Mouse (Mus musculus): ENCODE data around the gene Nav2. TPM values are rescaled to one million over a fixed set of nuclear protein-coding genes. Genes with fewer than 3 reads are reported as not detected.

The Nav2 gene
- total and polyA plus RNA-seq, 3 experiments = 2.0 to 2.7 TPM; not detected in 1

- Histone ChIP-seq H3K27ac (ENCODE audit: control insufficient read depth, low read depth, low read length) (no peak overlapping the region), H3K27me3 (ENCODE audit: control insufficient read depth in 1 of 2, insufficient read depth in 2 of 2, low read length in 2 of 2) (no peaks in the 10 kb centered on the region), H3K79me2 (ENCODE audit: control insufficient read depth, insufficient read depth, low read length, poor library complexity) (no peaks in the 10 kb centered on the region), H3K36me3 (ENCODE audit: control insufficient read depth in 1 of 2, insufficient read depth in 2 of 2, low read length in 2 of 2) (peaks cover 0 to 3% of the 10 kb centered on the region in 2 experiments; a peak in 2 of 4 replicates), H3K9me3 (replicated peaks; ENCODE audit: insufficient read depth, low read length) (no peaks in the 10 kb centered on the region), H3K4me1 (ENCODE audit: control insufficient read depth in 1 of 2, insufficient read depth in 2 of 2, low read length in 2 of 2) (peaks cover 2 to 3% of the 10 kb centered on the region in 2 experiments; a peak in 2 of 4 replicates), H3K9ac (ENCODE audit: control insufficient read depth, low read depth, low read length, poor library complexity, severe bottlenecking) (no peak overlapping the region), H3K4me3 (ENCODE audit: control insufficient read depth in 1 of 2, insufficient read depth in 1 of 2, low read depth in 2 of 2, low read length in 2 of 2) (no peak overlapping the region)
- DNase-seq (ENCODE audit: low read depth, low spot score) = no peak
- TF ChIP-seq SMC3 (IDR thresholded peaks at IDR 0.05; ENCODE audit: low read depth, low read length) (no peak), USF2 (IDR thresholded peaks at IDR 0.05; ENCODE audit: borderline replicate concordance in 1 of 2, insufficient read depth in 1 of 2, low read depth in 1 of 2, low read length in 2 of 2) (no peak), TBP (IDR thresholded peaks at IDR 0.05; ENCODE audit: low read depth, low read length) (no peak), HCFC1 (IDR thresholded peaks at IDR 0.05; ENCODE audit: low read depth, low read length) (no peak), GABPA (IDR thresholded peaks at IDR 0.05; ENCODE audit: low read depth, low read length) (no peak), POLR2AphosphoS2 (IDR thresholded peaks at IDR 0.05; ENCODE audit: low read length) (no peak), EP300 (IDR thresholded peaks at IDR 0.05; ENCODE audit: low read depth in 1 of 2, low read length in 2 of 2) (no peak), MXI1 (IDR thresholded peaks at IDR 0.05; ENCODE audit: low read depth, low read length) (no peak), ELF1 (IDR thresholded peaks at IDR 0.05; ENCODE audit: low read depth, low read length) (no peak), MAFK (IDR thresholded peaks at IDR 0.05; ENCODE audit: borderline replicate concordance, low read depth, low read length) (no peak), MYB (IDR thresholded peaks at IDR 0.05; ENCODE audit: low read depth, low read length) (no peak), CHD2 (IDR thresholded peaks at IDR 0.05; ENCODE audit: low read length) (no peak), GATA1 (IDR thresholded peaks at IDR 0.05; ENCODE audit: low read depth, low read length) (no peak), BHLHE40 (IDR thresholded peaks at IDR 0.05; ENCODE audit: borderline replicate concordance, low read depth, low read length) (no peak)
These were observed 453.1 kb downstream of the Nav2 start for GRCm38 (mm10) chr7:49361465-49362090.

DNA sequence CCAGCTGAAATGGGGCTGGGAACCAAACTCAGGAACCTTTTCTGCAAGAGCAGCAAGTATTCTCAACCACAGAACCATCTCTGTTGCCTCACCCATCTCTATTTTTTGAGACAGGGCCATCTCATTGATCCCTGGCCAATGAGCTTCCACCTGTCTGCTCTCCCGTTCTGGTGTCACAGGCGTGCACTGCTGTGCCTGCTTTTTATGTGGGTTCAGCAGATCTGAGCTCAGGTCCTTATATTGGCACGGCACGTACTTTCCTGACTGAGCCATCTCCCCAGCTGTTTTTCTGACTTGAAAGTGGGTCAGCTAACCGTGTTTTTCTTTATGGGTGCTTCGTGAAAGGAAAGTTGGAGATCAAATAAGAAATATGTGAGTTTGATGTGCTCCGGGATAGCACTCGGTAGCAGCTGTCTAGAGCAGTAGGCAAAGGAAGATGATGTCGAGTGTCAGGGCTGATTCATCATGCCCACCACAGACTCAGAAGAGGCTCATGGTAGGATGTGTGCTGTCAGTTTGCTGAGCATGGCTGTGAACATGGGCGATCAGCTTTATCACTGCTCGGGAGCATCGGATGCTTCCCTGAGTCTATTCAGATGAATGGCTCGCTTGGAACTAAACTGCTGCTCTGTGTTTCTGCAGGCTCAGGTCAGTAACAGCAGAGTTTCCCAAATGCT lies 456.1 kb downstream of the Nav2 start:
- no peaks in the 10 kb centered on the region for H3K79me2 ChIP-seq (ENCODE audit: control insufficient read depth, insufficient read depth, low read length, poor library complexity)
- H3K36me3 ChIP-seq (ENCODE audit: control insufficient read depth in 1 of 2, insufficient read depth in 2 of 2, low read length in 2 of 2) = peaks cover 0 to 6% of the 10 kb centered on the region in 2 experiments; a peak in 2 of 4 replicates
- H3K27me3 ChIP-seq (ENCODE audit: control insufficient read depth in 1 of 2, insufficient read depth in 2 of 2, low read length in 2 of 2) = no peaks in the 10 kb centered on the region
- H3K9me3 ChIP-seq (replicated peaks; ENCODE audit: insufficient read depth, low read length) = no peaks in the 10 kb centered on the region
- peaks cover 3 to 10% of the 10 kb centered on the region in 2 experiments; a peak in 3 of 4 replicates for H3K4me1 ChIP-seq (ENCODE audit: control insufficient read depth in 1 of 2, insufficient read depth in 2 of 2, low read length in 2 of 2)
- no peak for TF ChIP-seq CHD2 (IDR thresholded peaks at IDR 0.05; ENCODE audit: low read length)
- no peak for TF ChIP-seq USF1 (IDR thresholded peaks at IDR 0.05; ENCODE audit: low read depth, low read length)
- TF ChIP-seq RCOR1 (IDR thresholded peaks at IDR 0.05; ENCODE audit: low read depth, low read length) = no peak
- TF ChIP-seq EP300 (IDR thresholded peaks at IDR 0.05; ENCODE audit: low read depth in 1 of 2, low read length in 2 of 2) = no peak
- TF ChIP-seq TCF12 (IDR thresholded peaks at IDR 0.05; ENCODE audit: low read depth, low read length) = no peak
- TF ChIP-seq NELFE (IDR thresholded peaks at IDR 0.05; ENCODE audit: low read depth, low read length) = no peak
- no peak for TF ChIP-seq TBP (IDR thresholded peaks at IDR 0.05; ENCODE audit: low read depth, low read length)
- no peak for TF ChIP-seq HCFC1 (IDR thresholded peaks at IDR 0.05; ENCODE audit: low read depth, low read length)
- TF ChIP-seq GATA1 (IDR thresholded peaks at IDR 0.05; ENCODE audit: low read depth, low read length) = no peak
- no peak for TF ChIP-seq MYC (IDR thresholded peaks at IDR 0.05; ENCODE audit: low read depth, low read length)
- TF ChIP-seq MAX (IDR thresholded peaks at IDR 0.05; ENCODE audit: low read length) = no peak
- TF ChIP-seq CHD1 (IDR thresholded peaks at IDR 0.05; ENCODE audit: low read depth, low read length) = no peak
- no peak for TF ChIP-seq KAT2A (conservative IDR thresholded peaks at IDR 0.05; ENCODE audit: low read depth, low read length)
- no peak for TF ChIP-seq ZC3H11A (IDR thresholded peaks at IDR 0.05; ENCODE audit: low read depth, low read length)
- TF ChIP-seq JUND (IDR thresholded peaks at IDR 0.05; ENCODE audit: low read depth, low read length) = no peak
- no peak for TF ChIP-seq POLR2AphosphoS2 (IDR thresholded peaks at IDR 0.05; ENCODE audit: low read length)
- TF ChIP-seq GABPA (IDR thresholded peaks at IDR 0.05; ENCODE audit: low read depth, low read length) = no peak
- DNase-seq (ENCODE audit: low read depth, low spot score) = no peak
- H3K27ac ChIP-seq (ENCODE audit: control insufficient read depth, low read depth, low read length) = no peak overlapping the region
- no peak overlapping the region for H3K4me3 ChIP-seq (ENCODE audit: control insufficient read depth in 1 of 2, insufficient read depth in 1 of 2, low read depth in 2 of 2, low read length in 2 of 2)
- H3K9ac ChIP-seq (ENCODE audit: control insufficient read depth, low read depth, low read length, poor library complexity, severe bottlenecking) = no peak overlapping the region

All from MEL (cell line).